Mouse (Mus musculus): Measurements from ENCODE around the gene Slc5a1.

DNA sequence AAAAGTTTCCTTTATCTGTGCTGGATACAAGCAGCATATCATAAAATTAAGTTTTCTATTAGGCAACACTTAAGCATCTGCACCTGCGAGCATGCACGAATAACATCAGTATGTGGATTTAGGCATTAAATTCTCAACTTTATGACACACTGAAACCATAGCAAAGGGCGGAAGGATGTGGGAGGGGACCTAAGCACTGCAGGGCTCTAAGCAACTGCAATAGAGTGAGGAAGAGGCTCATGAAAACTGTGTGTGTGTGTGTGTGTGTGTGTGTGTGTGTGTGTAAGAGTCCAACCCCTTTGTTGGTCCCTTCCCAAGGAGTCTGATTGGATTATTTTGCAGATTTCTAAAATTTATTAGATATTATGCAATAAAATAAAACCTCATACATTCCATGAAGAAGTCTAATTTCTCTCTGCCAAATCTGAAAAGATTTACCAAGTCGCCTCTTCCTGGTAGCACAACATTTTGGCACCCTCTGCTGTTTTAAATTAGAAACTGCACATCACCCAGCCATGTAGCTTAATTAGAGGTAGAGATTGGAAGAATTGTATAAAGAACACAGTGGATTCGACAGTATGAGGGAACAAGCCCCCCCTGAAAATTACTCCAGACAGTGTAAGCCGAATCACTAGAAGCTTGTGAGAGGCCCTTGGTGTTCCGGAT lies 38.9 kb downstream of the Slc5a1 start:
- TF ChIP-seq CTCF (IDR thresholded peaks at IDR 0.05; ENCODE audit: low read depth) (peak; percentile 84), EP300 (optimal IDR thresholded peaks at IDR 0.05) (no peak)
